Mouse (Mus musculus) layer of hippocampus, postnatal 14 days (tissue): ENCODE data around the gene Nup88. TPM values are rescaled to one million over a fixed set of nuclear protein-coding genes. Genes with fewer than 3 reads are reported as not detected.
"Not testable (repeated sequence)": the region's sequence is repeated elsewhere in the genome, so short reads cannot be mapped to it uniquely, and the experiment has no call there.

Experiments used
- DNase-seq, 2 experiments: peaks; one replicate each; pipeline ENCODE4 v3.0.0; 2021 to 2022; ENCODE audit warnings: low spot score in 2 of 2, mixed read lengths in 1 of 2
- total RNA-seq, 2 experiments: library from RNA; stranded (reverse); gene quantifications; 2 replicates each; pipeline ENCODE4 v1.2.3; 2021

The Nup88 gene
- total RNA-seq, 2 experiments from 2014 or later = 60.4 to 61.1 TPM

GRCm38 (mm10) chr11:70970560-70971540, 1.1 kb upstream of the Nup88 start:
- DNase-seq = peak in 1 of 2 experiments; percentile 39

- peak in 1 of 2 experiments; percentile 40 for DNase-seq
Observed at GRCm38 (mm10) chr11:70969271-70969794, 440 bp downstream of the Nup88 start.

GRCm38 (mm10) chr11:70964222-70964907, 5.4 kb downstream of the Nup88 start:
- no peak for DNase-seq

GRCm38 (mm10) chr11:70960786-70961554, 8.8 kb downstream of the Nup88 start:
- no peak for DNase-seq

- DNase-seq = no peak
Observed at GRCm38 (mm10) chr11:70954711-70955110, 15.1 kb downstream of the Nup88 start.

- no peak for DNase-seq
Observed at GRCm38 (mm10) chr11:70944935-70945817, 24.6 kb downstream of the Nup88 start.

GRCm38 (mm10) chr11:70943651-70944050, 26.1 kb downstream of the Nup88 start:
- no peak for DNase-seq

- no peak for DNase-seq
Observed at GRCm38 (mm10) chr11:70942596-70942995, 27.2 kb downstream of the Nup88 start.

- DNase-seq = no peak
Observed at GRCm38 (mm10) chr11:70935316-70935715, 34.5 kb downstream of the Nup88 start.

- no peak for DNase-seq
Observed at GRCm38 (mm10) chr11:70931461-70931860, 38.3 kb downstream of the Nup88 start.

GRCm38 (mm10) chr11:70919524-70919923, 50.2 kb downstream of the Nup88 start:
- no peak for DNase-seq

GRCm38 (mm10) chr11:70917896-70918295, 51.9 kb downstream of the Nup88 start:
- peak; percentile 7 to 20 for DNase-seq

GRCm38 (mm10) chr11:70911920-70912319, 57.9 kb downstream of the Nup88 start:
- no peak for DNase-seq

- DNase-seq = no peak
Observed at GRCm38 (mm10) chr11:70911323-70911722, 58.5 kb downstream of the Nup88 start.

- DNase-seq = no peak
Observed at GRCm38 (mm10) chr11:70906681-70907080, 63.1 kb downstream of the Nup88 start.

GRCm38 (mm10) chr11:70898182-70898581, 71.6 kb downstream of the Nup88 start:
- DNase-seq = not testable (repeated sequence)

- DNase-seq = peak in 1 of 2 experiments; percentile 18
Observed at GRCm38 (mm10) chr11:70897680-70898079, 72.1 kb downstream of the Nup88 start.
